In genomic region chr11:115131768-115132381, GRCm38 (mm10) we compare ENCODE assay signal across 1 mouse cellular context.
TF ChIP-seq lines count a peak whose summit lies in the region.

No protein-coding gene starts in this region.

TF ChIP-seq in CH12.LX, 34 proteins besides CTCF, POLR2A, EP300 and RAD21 (continued from another document):
- TF ChIP-seq USF2 (conservative IDR thresholded peaks at IDR 0.05; ENCODE audit: low read depth, low read length) (no peak), JUND (conservative IDR thresholded peaks at IDR 0.05; ENCODE audit: low read depth, low read length) (peak; percentile 52; the same call in 1 of the 2 replicates), MAZ (IDR thresholded peaks at IDR 0.05; ENCODE audit: low read depth, low read length) (peak; percentile 94), RCOR1 (conservative IDR thresholded peaks at IDR 0.05; ENCODE audit: low read depth, low read length) (peak; percentile 37; the same call in 1 of the 2 replicates), TCF12 (IDR thresholded peaks at IDR 0.05; ENCODE audit: low read depth, low read length) (peak; percentile 90), GABPA (IDR thresholded peaks at IDR 0.05; ENCODE audit: insufficient replicate concordance, low read depth, low read length) (no peak)
